Mouse (Mus musculus) gastrocnemius, postnatal 14 days (tissue): ENCODE measurements around the gene Npw. TPM values are rescaled to one million over a fixed set of nuclear protein-coding genes. Genes with fewer than 3 reads are reported as not detected.
"Not testable (repeated sequence)": the region's sequence is repeated elsewhere in the genome, so short reads cannot be mapped to it uniquely, and the experiment has no call there.

ENCODE experiments used
- DNase-seq: peaks from one replicate; pipeline ENCODE4 v3.0.0; 2021; ENCODE audit warnings: mixed read lengths
- intact Hi-C: fragments of 180-260 bp; cut with DNase I; formaldehyde crosslinking; loops from one replicate; pipeline ENCODE4 v1.15.1; 2025; ENCODE audit warnings: low total_unique reads
- total RNA-seq, 2 experiments: library from RNA; stranded (reverse); gene quantifications; 2 replicates each; pipeline ENCODE4 v1.2.3; 2021

Gene Npw
- total RNA-seq, 2 experiments from 2014 or later = not detected

GRCm38 (mm10) chr17:24674277-24674676, 16.0 kb upstream of the Npw start:
- intact Hi-C loops = no loop called here
- DNase-seq = no peak

- intact Hi-C loops = no loop called here
- DNase-seq = peak; percentile 48
These were observed 13.9 kb upstream of the Npw start for GRCm38 (mm10) chr17:24672141-24672540.

- DNase-seq = no peak
- intact Hi-C loops = no loop called here
These were observed 13.1 kb upstream of the Npw start for GRCm38 (mm10) chr17:24671346-24671745.

- no peak for DNase-seq
- intact Hi-C loops = no loop called here
These were observed 12.1 kb upstream of the Npw start for GRCm38 (mm10) chr17:24670246-24670844.

- DNase-seq = peak; percentile 97
These were observed 11.4 kb upstream of the Npw start, which contains the start of gene Zfp598 for GRCm38 (mm10) chr17:24669545-24670245. Gene Zfp598 (plus strand): TSS chr17:24669687.

GRCm38 (mm10) chr17:24669214-24669544, 10.9 kb upstream of the Npw start:
- intact Hi-C loops, DNase-seq: not testable (repeated sequence)

More at GRCm38 (mm10) chr17:24669545-24670245, 11.4 kb upstream of the Npw start, which contains the start of gene Zfp598:
- intact Hi-C loops = no loop called here

GRCm38 (mm10) chr17:24667416-24667815, 9.2 kb upstream of the Npw start:
- intact Hi-C loops = no loop called here
- DNase-seq = no peak

- DNase-seq, intact Hi-C loops: not testable (repeated sequence)
These were observed 8.8 kb upstream of the Npw start for GRCm38 (mm10) chr17:24667011-24667410.

- no peak for DNase-seq
- intact Hi-C loops = loop anchor here (5.0 kb wide), 1 partner anchor 123 kb away; the partner anchor contains the start of gene Rab26
These were observed 3.3 kb downstream of the Npw start for GRCm38 (mm10) chr17:24654969-24655368.

GRCm38 (mm10) chr17:24653967-24654710, 4.1 kb downstream of the Npw start:
- intact Hi-C loops = loop anchor here (5.0 kb wide), 1 partner anchor 122 kb away; the partner anchor contains the start of gene Rab26
- peak; percentile 78 for DNase-seq

- intact Hi-C loops = loop anchor here (5.0 kb wide), 1 partner anchor 120 kb away; the partner anchor contains the start of gene Rab26
- no peak for DNase-seq
These were observed 6.4 kb downstream of the Npw start for GRCm38 (mm10) chr17:24651835-24652234.

GRCm38 (mm10) chr17:24650766-24651165, 7.5 kb downstream of the Npw start:
- intact Hi-C loops = loop anchor here (5.0 kb wide), 1 partner anchor 118 kb away; the partner anchor contains the start of gene Rab26
- no peak for DNase-seq

GRCm38 (mm10) chr17:24650070-24650616, 8.1 kb downstream of the Npw start, which contains the start of gene Slc9a3r2:
Gene Slc9a3r2 (minus strand): TSS chr17:24650327.
- peak; percentile 65 for DNase-seq
- intact Hi-C loops = loop anchor here (5.0 kb wide), 1 partner anchor 118 kb away; the partner anchor contains the start of gene Rab26

- intact Hi-C loops = loop anchor here (5.0 kb wide), 1 partner anchor 117 kb away; the partner anchor contains the start of gene Rab26
- DNase-seq = no peak
These were observed 8.6 kb downstream of the Npw start for GRCm38 (mm10) chr17:24649581-24650069.

- no peak for DNase-seq
- intact Hi-C loops = no loop called here
These were observed 9.4 kb downstream of the Npw start for GRCm38 (mm10) chr17:24648731-24649377.

- intact Hi-C loops = no loop called here
- no peak for DNase-seq
These were observed 10.8 kb downstream of the Npw start for GRCm38 (mm10) chr17:24647493-24647892.

- intact Hi-C loops = no loop called here
- no peak for DNase-seq
These were observed 11.9 kb downstream of the Npw start for GRCm38 (mm10) chr17:24646381-24646780.

GRCm38 (mm10) chr17:24645916-24646315, 12.3 kb downstream of the Npw start:
- no peak for DNase-seq

More at GRCm38 (mm10) chr17:24645916-24646315, 12.3 kb downstream of the Npw start:
- intact Hi-C loops = no loop called here
